Mouse (Mus musculus): ENCODE results near the gene Hsdl2. TPM values are rescaled to one million over a fixed set of nuclear protein-coding genes. Genes with fewer than 3 reads are reported as not detected.
A peak's percentile ranks its signal among the peaks of the same experiment; 100 is the strongest.

Gene Hsdl2
- 31.8 and 33.8 TPM in 2 replicates for polyA plus RNA-seq (2015; fragmentation: Nextera tagmentation; extraction: Ambion mirVana)

- peak within 1 kb of the TSS; percentile 72 for H3K4me2 ChIP-seq (ENCODE audit: low read depth, low read length)
- H3K4me3 ChIP-seq (replicated peaks; ENCODE audit: low read length): peak within 1 kb of the TSS; percentile 51
- no peaks in the 10 kb centered on the region for H3K27me3 ChIP-seq (ENCODE audit: control insufficient read depth, insufficient read depth, low read length)
- H3K9ac ChIP-seq (ENCODE audit: low read length): peak within 1 kb of the TSS; percentile 83
- H3K27ac ChIP-seq (ENCODE audit: low read length): peak within 1 kb of the TSS; percentile 85
- ATAC-seq (ENCODE audit: insufficient read depth, low FRiP score): peak; percentile 97
- under 1% methylated on average over 61 of the region's 61 CpGs for WGBS
- H3K4me1 ChIP-seq (ENCODE audit: control insufficient read depth, insufficient read depth, low read length): peaks cover 10% of the 10 kb centered on the region; the same call in 1 of the 2 replicates
- no peaks in the 10 kb centered on the region for H3K9me3 ChIP-seq (replicated peaks; ENCODE audit: control insufficient read depth, low read length)
- H3K36me3 ChIP-seq (ENCODE audit: control insufficient read depth, insufficient read depth, low read length): no peaks in the 10 kb centered on the region
Observed at GRCm38 (mm10) chr4:59581314-59582185, at the start of gene Hsdl2. Hsdl2 (plus strand) TSS chr4:59581563.

- no peaks in the 10 kb centered on the region for H3K36me3 ChIP-seq (ENCODE audit: control insufficient read depth, insufficient read depth, low read length)
- whole genome bisulfite sequencing: 55% methylated on average over 2 of the region's 2 CpGs
- H3K4me2 ChIP-seq (ENCODE audit: low read depth, low read length): no peak overlapping the region
- no peak overlapping the region for H3K4me3 ChIP-seq (replicated peaks; ENCODE audit: low read length)
- H3K4me1 ChIP-seq (ENCODE audit: control insufficient read depth, insufficient read depth, low read length): no peaks in the 10 kb centered on the region
- ATAC-seq (ENCODE audit: insufficient read depth, low FRiP score): no peak
- no peaks in the 10 kb centered on the region for H3K9me3 ChIP-seq (replicated peaks; ENCODE audit: control insufficient read depth, low read length)
- H3K27me3 ChIP-seq (ENCODE audit: control insufficient read depth, insufficient read depth, low read length): no peaks in the 10 kb centered on the region
- no peak overlapping the region for H3K27ac ChIP-seq (ENCODE audit: low read length)
- no peak overlapping the region for H3K9ac ChIP-seq (ENCODE audit: low read length)
Observed at GRCm38 (mm10) chr4:59533268-59533667, 48.1 kb upstream of the Hsdl2 start.

- Histone ChIP-seq H3K27ac (ENCODE audit: low read length) (no peak overlapping the region), H3K4me3 (replicated peaks; ENCODE audit: low read length) (no peak overlapping the region), H3K9ac (ENCODE audit: low read length) (no peak overlapping the region), H3K36me3 (ENCODE audit: control insufficient read depth, insufficient read depth, low read length) (no peaks in the 10 kb centered on the region), H3K4me1 (ENCODE audit: control insufficient read depth, insufficient read depth, low read length) (no peaks in the 10 kb centered on the region), H3K9me3 (replicated peaks; ENCODE audit: control insufficient read depth, low read length) (no peaks in the 10 kb centered on the region), H3K4me2 (ENCODE audit: low read depth, low read length) (no peak overlapping the region), H3K27me3 (ENCODE audit: control insufficient read depth, insufficient read depth, low read length) (no peaks in the 10 kb centered on the region)
- no peak for ATAC-seq (ENCODE audit: insufficient read depth, low FRiP score)
Observed at GRCm38 (mm10) chr4:59535624-59536023, 45.7 kb upstream of the Hsdl2 start.

- WGBS: 95% methylated on average over 1 of the region's 1 CpGs
- H3K4me1 ChIP-seq (ENCODE audit: control insufficient read depth, insufficient read depth, low read length): no peaks in the 10 kb centered on the region
- H3K4me3 ChIP-seq (replicated peaks; ENCODE audit: low read length): no peak overlapping the region
- H3K27ac ChIP-seq (ENCODE audit: low read length): no peak overlapping the region
- H3K4me2 ChIP-seq (ENCODE audit: low read depth, low read length): no peak overlapping the region
- H3K27me3 ChIP-seq (ENCODE audit: control insufficient read depth, insufficient read depth, low read length): no peaks in the 10 kb centered on the region
- no peaks in the 10 kb centered on the region for H3K9me3 ChIP-seq (replicated peaks; ENCODE audit: control insufficient read depth, low read length)
- no peak for ATAC-seq (ENCODE audit: insufficient read depth, low FRiP score)
- no peak overlapping the region for H3K9ac ChIP-seq (ENCODE audit: low read length)
- H3K36me3 ChIP-seq (ENCODE audit: control insufficient read depth, insufficient read depth, low read length): no peaks in the 10 kb centered on the region
Observed at GRCm38 (mm10) chr4:59536281-59536680, 45.1 kb upstream of the Hsdl2 start.

- Histone ChIP-seq H3K9ac (ENCODE audit: low read length) (no peak overlapping the region), H3K27ac (ENCODE audit: low read length) (no peak overlapping the region), H3K27me3 (ENCODE audit: control insufficient read depth, insufficient read depth, low read length) (no peaks in the 10 kb centered on the region), H3K36me3 (ENCODE audit: control insufficient read depth, insufficient read depth, low read length) (no peaks in the 10 kb centered on the region), H3K4me1 (ENCODE audit: control insufficient read depth, insufficient read depth, low read length) (peaks cover 16% of the 10 kb centered on the region), H3K4me3 (replicated peaks; ENCODE audit: low read length) (no peak overlapping the region), H3K9me3 (replicated peaks; ENCODE audit: control insufficient read depth, low read length) (no peaks in the 10 kb centered on the region), H3K4me2 (ENCODE audit: low read depth, low read length) (no peak overlapping the region)
- no peak for ATAC-seq (ENCODE audit: insufficient read depth, low FRiP score)
Observed at GRCm38 (mm10) chr4:59543006-59543405, 38.4 kb upstream of the Hsdl2 start.

- ATAC-seq (ENCODE audit: insufficient read depth, low FRiP score): no peak
- no peak overlapping the region for H3K4me3 ChIP-seq (replicated peaks; ENCODE audit: low read length)
- 64% methylated on average over 2 of the region's 2 CpGs for WGBS
- H3K4me2 ChIP-seq (ENCODE audit: low read depth, low read length): no peak overlapping the region
- no peak overlapping the region for H3K27ac ChIP-seq (ENCODE audit: low read length)
- no peaks in the 10 kb centered on the region for H3K27me3 ChIP-seq (ENCODE audit: control insufficient read depth, insufficient read depth, low read length)
- no peak overlapping the region for H3K9ac ChIP-seq (ENCODE audit: low read length)
- peaks cover 16% of the 10 kb centered on the region for H3K4me1 ChIP-seq (ENCODE audit: control insufficient read depth, insufficient read depth, low read length)
- no peaks in the 10 kb centered on the region for H3K36me3 ChIP-seq (ENCODE audit: control insufficient read depth, insufficient read depth, low read length)
- H3K9me3 ChIP-seq (replicated peaks; ENCODE audit: control insufficient read depth, low read length): no peaks in the 10 kb centered on the region
Observed at GRCm38 (mm10) chr4:59544654-59545053, 36.7 kb upstream of the Hsdl2 start.

- WGBS: 44% methylated on average over 7 of the region's 7 CpGs
- no peak for ATAC-seq (ENCODE audit: insufficient read depth, low FRiP score)
- Histone ChIP-seq H3K36me3 (ENCODE audit: control insufficient read depth, insufficient read depth, low read length) (no peaks in the 10 kb centered on the region), H3K4me1 (ENCODE audit: control insufficient read depth, insufficient read depth, low read length) (peaks cover 16% of the 10 kb centered on the region), H3K9me3 (replicated peaks; ENCODE audit: control insufficient read depth, low read length) (no peaks in the 10 kb centered on the region), H3K4me2 (ENCODE audit: low read depth, low read length) (peak overlapping the region; percentile 81), H3K27me3 (ENCODE audit: control insufficient read depth, insufficient read depth, low read length) (no peaks in the 10 kb centered on the region), H3K9ac (ENCODE audit: low read length) (0 out of 2 replicates have a peak overlapping the region, but pooled peaks have one; percentile 28), H3K27ac (ENCODE audit: low read length) (no peak overlapping the region), H3K4me3 (replicated peaks; ENCODE audit: low read length) (peak overlapping the region; percentile 16; the same call in 1 of the 2 replicates)
Observed at GRCm38 (mm10) chr4:59546285-59547071, 34.9 kb upstream of the Hsdl2 start.

GRCm38 (mm10) chr4:59547136-59547889 lies 34.0 kb upstream of the Hsdl2 start:
- Histone ChIP-seq H3K27me3 (ENCODE audit: control insufficient read depth, insufficient read depth, low read length) (no peaks in the 10 kb centered on the region), H3K4me3 (replicated peaks; ENCODE audit: low read length) (peak overlapping the region; percentile 94), H3K27ac (ENCODE audit: low read length) (no peak overlapping the region), H3K9ac (ENCODE audit: low read length) (peak overlapping the region; percentile 47), H3K4me2 (ENCODE audit: low read depth, low read length) (peak overlapping the region; percentile 81), H3K9me3 (replicated peaks; ENCODE audit: control insufficient read depth, low read length) (no peaks in the 10 kb centered on the region), H3K36me3 (ENCODE audit: control insufficient read depth, insufficient read depth, low read length) (no peaks in the 10 kb centered on the region), H3K4me1 (ENCODE audit: control insufficient read depth, insufficient read depth, low read length) (peaks cover 16% of the 10 kb centered on the region)
- no peak for ATAC-seq (ENCODE audit: insufficient read depth, low FRiP score)
- whole genome bisulfite sequencing: 17% methylated on average over 11 of the region's 11 CpGs
